Mouse (Mus musculus): ENCODE measurements around the gene Tpm4. TPM values are rescaled to one million over a fixed set of nuclear protein-coding genes. Genes with fewer than 3 reads are reported as not detected.

Gene Tpm4
- total RNA-seq, 2 experiments from 2014 or later, result 13.4 to 15.5 TPM

GRCm38 (mm10) chr8:72136302-72136978 is 1.7 kb downstream of the Tpm4 start:
- peak; percentile 39; the same call in 1 of the 2 replicates for ATAC-seq (replicated peaks; ENCODE audit: low FRiP score, low TSS enrichment, poor library complexity, severe bottlenecking)

GRCm38 (mm10) chr8:72137431-72137830 is 2.7 kb downstream of the Tpm4 start:
- ATAC-seq (replicated peaks; ENCODE audit: low FRiP score, low TSS enrichment, poor library complexity, severe bottlenecking), result no peak

DNA sequence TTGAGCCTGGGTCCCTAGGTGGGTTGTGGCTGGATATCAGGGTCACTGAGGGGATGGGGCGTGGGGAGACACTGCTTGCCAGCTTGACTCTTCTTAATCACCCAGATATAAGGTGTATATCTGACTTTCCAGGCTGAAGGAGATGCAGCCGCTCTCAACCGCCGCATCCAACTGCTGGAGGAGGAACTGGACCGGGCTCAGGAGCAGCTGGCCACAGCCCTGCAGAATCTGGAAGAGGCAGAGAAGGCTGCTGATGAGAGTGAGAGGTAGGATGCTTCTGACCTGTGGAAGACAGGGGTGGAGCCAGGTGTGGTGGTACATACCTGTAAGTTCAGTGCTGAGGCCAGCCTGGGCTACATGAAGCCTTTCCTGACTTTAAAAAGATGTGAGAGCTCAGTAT is 3.7 kb downstream of the Tpm4 start:
- no peak for ATAC-seq (replicated peaks; ENCODE audit: low FRiP score, low TSS enrichment, poor library complexity, severe bottlenecking)

GRCm38 (mm10) chr8:72143256-72143824 is 8.6 kb downstream of the Tpm4 start:
- no peak for ATAC-seq (replicated peaks; ENCODE audit: low FRiP score, low TSS enrichment, poor library complexity, severe bottlenecking)

GRCm38 (mm10) chr8:72144345-72144975 is 9.7 kb downstream of the Tpm4 start:
- ATAC-seq (replicated peaks; ENCODE audit: low FRiP score, low TSS enrichment, poor library complexity, severe bottlenecking), result no peak

DNA sequence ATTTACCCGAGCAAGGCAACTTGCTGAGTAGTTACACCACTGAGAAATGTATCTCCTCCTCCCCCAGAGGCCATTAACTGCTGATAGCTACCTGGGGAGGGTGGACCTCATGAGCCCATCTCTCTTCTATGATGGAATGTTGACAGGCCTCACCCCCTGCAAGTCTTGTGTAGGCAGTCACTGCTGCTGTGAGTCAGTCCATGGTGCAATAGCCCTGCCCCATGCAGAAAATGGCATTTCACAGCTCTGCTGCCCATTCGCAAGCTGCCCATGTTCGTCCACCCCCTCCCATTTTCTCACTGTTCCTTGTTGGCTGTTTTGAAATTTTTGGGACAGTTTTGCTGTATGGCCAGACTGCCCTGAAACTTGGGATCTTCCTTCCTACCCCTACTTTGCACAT is 10.7 kb downstream of the Tpm4 start:
- ATAC-seq (replicated peaks; ENCODE audit: low FRiP score, low TSS enrichment, poor library complexity, severe bottlenecking), result no peak

GRCm38 (mm10) chr8:72146056-72146455 is 11.3 kb downstream of the Tpm4 start:
- no peak for ATAC-seq (replicated peaks; ENCODE audit: low FRiP score, low TSS enrichment, poor library complexity, severe bottlenecking)

- no peak for ATAC-seq (replicated peaks; ENCODE audit: low FRiP score, low TSS enrichment, poor library complexity, severe bottlenecking)
These were observed 11.8 kb downstream of the Tpm4 start for GRCm38 (mm10) chr8:72146556-72146955.

GRCm38 (mm10) chr8:72147266-72147665 is 12.5 kb downstream of the Tpm4 start:
- no peak for ATAC-seq (replicated peaks; ENCODE audit: low FRiP score, low TSS enrichment, poor library complexity, severe bottlenecking)

DNA sequence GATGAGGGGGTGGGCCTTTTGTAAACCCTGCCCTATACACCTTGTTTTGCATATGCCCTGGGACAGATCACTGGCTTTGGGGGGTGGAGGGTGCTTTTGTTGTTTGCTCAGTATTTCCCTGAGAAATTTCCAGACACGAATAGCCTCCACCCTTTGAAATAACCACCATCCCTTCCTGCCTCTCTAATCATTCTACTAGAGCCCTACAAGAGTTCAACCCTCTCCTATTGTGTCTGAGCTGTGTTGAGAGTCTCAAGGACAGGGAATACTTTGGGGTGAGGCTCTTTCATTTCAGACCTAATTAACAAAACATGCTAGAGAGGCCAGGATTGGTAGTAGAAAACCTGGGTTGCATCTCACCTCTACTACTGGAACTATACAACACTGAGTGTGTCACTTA is 14.3 kb downstream of the Tpm4 start:
- ATAC-seq (replicated peaks; ENCODE audit: low FRiP score, low TSS enrichment, poor library complexity, severe bottlenecking), result no peak

- no peak; the same call in 1 of the 2 replicates for ATAC-seq (replicated peaks; ENCODE audit: low FRiP score, low TSS enrichment, poor library complexity, severe bottlenecking)
These were observed 16.8 kb downstream of the Tpm4 start for GRCm38 (mm10) chr8:72151418-72152078.

- ATAC-seq (replicated peaks; ENCODE audit: low FRiP score, low TSS enrichment, poor library complexity, severe bottlenecking), result no peak
These were observed 18.6 kb downstream of the Tpm4 start for GRCm38 (mm10) chr8:72153382-72153781.

- no peak for ATAC-seq (replicated peaks; ENCODE audit: low FRiP score, low TSS enrichment, poor library complexity, severe bottlenecking)
These were observed 23.3 kb downstream of the Tpm4 start for GRCm38 (mm10) chr8:72158096-72158495.

DNA sequence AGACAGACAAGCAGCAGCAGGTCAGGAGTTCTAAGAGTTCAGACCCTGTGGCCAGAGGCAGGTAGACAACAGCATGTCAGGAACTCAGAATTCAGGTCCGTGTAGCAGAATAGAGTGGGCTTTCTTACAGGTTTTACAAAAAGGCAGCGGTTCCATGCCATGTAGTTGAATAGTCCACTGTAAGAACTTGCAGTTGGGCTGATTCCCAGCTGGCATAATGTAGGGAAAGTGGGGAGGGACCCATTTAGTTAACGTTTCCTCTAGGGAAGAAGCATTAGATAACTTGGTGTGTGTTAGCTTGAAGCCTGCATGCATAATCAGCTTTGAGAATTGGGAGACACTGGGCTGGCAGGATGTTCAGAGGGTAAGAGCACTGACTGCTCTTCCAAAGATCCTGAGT is 24.0 kb downstream of the Tpm4 start:
- ATAC-seq (replicated peaks; ENCODE audit: low FRiP score, low TSS enrichment, poor library complexity, severe bottlenecking), result no peak

GRCm38 (mm10) chr8:72160007-72160406 is 25.2 kb downstream of the Tpm4 start:
- ATAC-seq (replicated peaks; ENCODE audit: low FRiP score, low TSS enrichment, poor library complexity, severe bottlenecking), result no peak

DNA sequence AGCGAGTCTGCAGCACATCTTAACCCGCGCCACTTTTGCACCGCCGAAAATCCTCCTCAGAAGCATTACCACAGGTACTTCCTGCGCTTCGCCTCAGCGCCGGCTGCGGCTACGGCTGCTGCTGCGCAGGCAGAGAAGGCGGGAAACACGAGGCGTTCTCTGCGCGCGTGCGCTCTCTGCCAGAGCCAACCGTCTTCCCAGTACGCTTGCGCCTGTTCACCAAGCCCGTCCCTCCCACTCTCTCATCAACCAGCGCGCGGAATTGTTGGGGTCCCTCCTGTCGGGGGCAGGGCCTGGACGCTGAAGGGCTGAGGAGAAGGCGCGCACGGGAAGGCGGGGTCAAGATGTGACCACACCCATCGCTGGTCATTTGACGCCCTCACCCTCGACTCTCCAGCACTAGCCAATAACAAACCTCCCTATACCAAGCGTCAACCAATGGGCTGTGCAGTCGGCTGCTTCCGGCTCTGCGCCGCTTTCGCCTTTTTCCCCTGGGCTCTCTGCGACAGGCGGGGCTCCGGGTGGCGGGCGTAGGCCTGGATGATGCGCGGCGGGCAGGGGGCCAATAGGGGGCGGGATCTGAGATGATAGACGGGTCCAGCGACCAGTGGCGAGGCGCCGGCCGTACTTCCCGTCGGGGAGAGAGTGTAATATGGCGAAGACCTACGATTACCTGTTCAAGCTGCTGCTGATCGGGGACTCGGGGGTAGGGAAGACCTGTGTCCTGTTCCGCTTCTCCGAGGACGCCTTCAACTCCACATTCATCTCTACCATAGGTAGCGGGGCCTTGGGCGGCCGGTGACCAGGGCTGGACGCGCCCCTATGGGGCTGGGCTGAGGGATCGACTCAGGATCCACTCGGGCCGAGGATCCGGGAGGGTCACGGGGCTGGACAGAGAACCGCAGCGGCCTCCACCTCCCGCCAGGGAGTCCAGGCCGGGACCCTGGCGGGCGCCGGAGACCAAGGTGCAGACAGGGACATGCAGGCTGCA is 26.2 kb downstream of the Tpm4 start, which contains the start of gene Rab8a:
Gene Rab8a (plus strand): TSS at position 494 of the 991 bp plus-strand sequence.
- ATAC-seq (replicated peaks; ENCODE audit: low FRiP score, low TSS enrichment, poor library complexity, severe bottlenecking), result peak; percentile 95

GRCm38 (mm10) chr8:72162821-72163220 is 28.0 kb downstream of the Tpm4 start:
- ATAC-seq (replicated peaks; ENCODE audit: low FRiP score, low TSS enrichment, poor library complexity, severe bottlenecking), result no peak

- ATAC-seq (replicated peaks; ENCODE audit: low FRiP score, low TSS enrichment, poor library complexity, severe bottlenecking), result no peak
These were observed 34.4 kb downstream of the Tpm4 start for GRCm38 (mm10) chr8:72169098-72169668.
